Mouse (Mus musculus) stomach, postnatal 0 days (tissue): ENCODE data around the gene Sst.

Experiments used
- CTCF ChIP-seq: IDR thresholded peaks from 2 replicates; pipeline ENCODE4 v1.5.1; 2016; ENCODE audit warnings: antibody characterized with exemption, low read depth, mild to moderate bottlenecking, moderate library complexity
- EP300 ChIP-seq: optimal IDR thresholded peaks from 2 replicates; pipeline ENCODE3; 2016; ENCODE audit warnings: antibody characterized with exemption

- no peak for TF ChIP-seq EP300
- no peak for TF ChIP-seq CTCF
Measured at GRCm38 (mm10) chr16:23913401-23913800, 22.6 kb upstream of the Sst start.
